Comparison of ENCODE assay signal across 9 mouse cellular contexts in genomic region chr16:20805086-20805485, GRCm38 (mm10).
DNase-seq lines count a peak whose midpoint lies in the region; ATAC-seq and TF ChIP-seq lines count a peak whose summit lies in the region.
"Had no signal": no experiment of that assay in that cellular context is flagged by ENCODE, and none has a peak within 500 bp of the region (broad histone marks: within the 10 kb centered on the region; RNA-seq: fewer than 3 reads in every experiment).

No protein-coding gene starts in this region.

- H3K79me2 ChIP-seq in MEL (ENCODE audit: control insufficient read depth, insufficient read depth, low read length, poor library complexity) (no peaks in the 10 kb centered on the region), macrophage (ENCODE audit: inconsistent target) (no peaks in the 10 kb centered on the region)

- peaks cover 10% of the 10 kb centered on the region; the same call in 1 of the 2 replicates for H3K4me1 ChIP-seq in heart, embryonic 11.5 days (ENCODE audit: control insufficient read depth, insufficient read depth, low read length)
- peaks cover 16 to 60% of the 10 kb centered on the region in 2 experiments for H3K4me1 ChIP-seq in MEL (ENCODE audit: control insufficient read depth in 1 of 2, insufficient read depth in 2 of 2, low read length in 2 of 2)
- H3K4me1 ChIP-seq in forebrain, embryonic 16.5 days (replicated peaks; ENCODE audit: control insufficient read depth, insufficient read depth, low read length) = peaks cover 4% of the 10 kb centered on the region; the same call in 1 of the 2 replicates

- H3K27ac ChIP-seq in heart, embryonic 11.5 days (ENCODE audit: low read depth, low read length) = no peak overlapping the region
- H3K27ac ChIP-seq in MEL (ENCODE audit: control insufficient read depth, low read depth, low read length) (no peak overlapping the region; the same call in 1 of the 2 replicates), macrophage (no peak overlapping the region)
- no peak overlapping the region for H3K27ac ChIP-seq in forebrain, embryonic 16.5 days (ENCODE audit: low read length)

- no peak for TF ChIP-seq POLR2A in MEL (IDR thresholded peaks at IDR 0.05; ENCODE audit: control insufficient read depth in 1 of 2, insufficient read depth in 1 of 2, low read depth in 1 of 2, low read length in 2 of 2, poor library complexity in 1 of 2)

- H3K27me3 ChIP-seq in heart, embryonic 11.5 days (ENCODE audit: control insufficient read depth, insufficient read depth, low read length) = no peaks in the 10 kb centered on the region
- H3K27me3 ChIP-seq in MEL (ENCODE audit: control insufficient read depth in 1 of 2, insufficient read depth in 2 of 2, low read length in 2 of 2) = no peaks in the 10 kb centered on the region
- no peaks in the 10 kb centered on the region for H3K27me3 ChIP-seq in forebrain, embryonic 16.5 days (replicated peaks; ENCODE audit: control insufficient read depth, insufficient read depth, low read length)

- H3K9me3 ChIP-seq in heart, embryonic 11.5 days (replicated peaks; ENCODE audit: control insufficient read depth, low read length) = no peaks in the 10 kb centered on the region
- H3K9me3 ChIP-seq in MEL (replicated peaks; ENCODE audit: insufficient read depth, low read length) = no peaks in the 10 kb centered on the region
- H3K9me3 ChIP-seq in forebrain, embryonic 16.5 days (ENCODE audit: control insufficient read depth, low read length) = no peaks in the 10 kb centered on the region
- H3K9me3 ChIP-seq: G1E had no signal

- no peak for ATAC-seq in heart, embryonic 11.5 days (replicated peaks; ENCODE audit: insufficient number of reproducible peaks, low FRiP score, low TSS enrichment)
- ATAC-seq in forebrain, embryonic 16.5 days = peak; percentile 51

- no peak for TF ChIP-seq EP300 in MEL (IDR thresholded peaks at IDR 0.05; ENCODE audit: low read depth in 1 of 2, low read length in 2 of 2)

- H3K4me3 ChIP-seq in heart, embryonic 11.5 days (ENCODE audit: low read depth, low read length) = no peak overlapping the region
- H3K4me3 ChIP-seq in MEL (ENCODE audit: control insufficient read depth in 1 of 2, insufficient read depth in 1 of 2, low read depth in 2 of 2, low read length in 2 of 2) = peak overlapping the region in 1 of 2 experiments; percentile 66; a peak in 3 of 4 replicates
- peak overlapping the region; percentile 46; the same call in 1 of the 2 replicates for H3K4me3 ChIP-seq in forebrain, embryonic 16.5 days (replicated peaks; ENCODE audit: low read length)
- 0 out of 2 replicates have a peak overlapping the region, but pooled peaks have one; percentile 26 for H3K4me3 ChIP-seq in macrophage (ENCODE audit: inconsistent target)

- TF ChIP-seq CTCF in MEL (IDR thresholded peaks at IDR 0.05 in 2 of 3, conservative IDR thresholded peaks at IDR 0.05 in 1 of 3; ENCODE audit: control insufficient read depth in 1 of 3, insufficient read depth in 1 of 3, low read depth in 2 of 3, low read length in 3 of 3, poor library complexity in 1 of 3, severe bottlenecking in 1 of 3) = no peak

- 20% methylated on average over 6 of the region's 6 CpGs for WGBS in heart, embryonic 11.5 days (ENCODE audit: insufficient replicate concordance)
- 9% methylated on average over 6 of the region's 6 CpGs for WGBS in forebrain, embryonic 16.5 days
- 49% methylated on average over 6 of the region's 6 CpGs for WGBS in macrophage (ENCODE audit: missing documents)

- no peaks in the 10 kb centered on the region for H3K36me3 ChIP-seq in heart, embryonic 11.5 days (ENCODE audit: control insufficient read depth, insufficient read depth, low read length)
- H3K36me3 ChIP-seq in MEL (ENCODE audit: control insufficient read depth in 1 of 2, insufficient read depth in 2 of 2, low read length in 2 of 2) = peaks cover 0 to 41% of the 10 kb centered on the region in 2 experiments; a peak in 2 of 4 replicates
- H3K36me3 ChIP-seq in forebrain, embryonic 16.5 days (ENCODE audit: control insufficient read depth, insufficient read depth) = no peaks in the 10 kb centered on the region
- no peaks in the 10 kb centered on the region for H3K36me3 ChIP-seq in macrophage (ENCODE audit: inconsistent target)
- H3K36me3 ChIP-seq: G1E had no signal

- DNase-seq in heart, adult 8-10 months (ENCODE audit: low spot score) = no peak
- DNase-seq in MEL (ENCODE audit: low read depth, low spot score) = no peak
- DNase-seq in adrenal gland, adult 18-20 months (ENCODE audit: low spot score in 2 of 2) = no peak
- DNase-seq in layer of hippocampus, adult 11-12 months (ENCODE audit: low spot score) = no peak
- DNase-seq in c-Kit-positive CD71-positive TER-119-positive erythroid progenitor cells, embryonic 14.5 days (ENCODE audit: low spot score) = no peak

- H3K9ac ChIP-seq in heart, embryonic 11.5 days (ENCODE audit: low read depth, low read length) = 0 out of 2 replicates have a peak overlapping the region, but pooled peaks have one; percentile 49
- H3K9ac ChIP-seq in MEL (ENCODE audit: control insufficient read depth, low read depth, low read length, poor library complexity, severe bottlenecking) = peak overlapping the region; percentile 36
- no peak overlapping the region for H3K9ac ChIP-seq in forebrain, embryonic 16.5 days (replicated peaks; ENCODE audit: low read depth, low read length)

- no peak for TF ChIP-seq RAD21 in MEL (IDR thresholded peaks at IDR 0.05; ENCODE audit: low read depth, low read length)

- peak overlapping the region; percentile 72 for H3K4me2 ChIP-seq in heart, embryonic 11.5 days
- peak overlapping the region; percentile 66 for H3K4me2 ChIP-seq in forebrain, embryonic 16.5 days (ENCODE audit: low read length)

TF ChIP-seq in MEL, 35 proteins besides CTCF, POLR2A, EP300 and RAD21:
- TF ChIP-seq GABPA (IDR thresholded peaks at IDR 0.05; ENCODE audit: low read depth, low read length) (no peak), GATA1 (IDR thresholded peaks at IDR 0.05; ENCODE audit: low read depth, low read length) (no peak), MEF2A (IDR thresholded peaks at IDR 0.05; ENCODE audit: extremely low read depth, insufficient replicate concordance, low read depth, low read length, poor library complexity, severe bottlenecking) (no peak), RCOR1 (IDR thresholded peaks at IDR 0.05; ENCODE audit: low read depth, low read length) (no peak), ZKSCAN1 (IDR thresholded peaks at IDR 0.05; ENCODE audit: low read depth, low read length) (no peak), MXI1 (IDR thresholded peaks at IDR 0.05; ENCODE audit: low read depth, low read length) (no peak), MAFK (IDR thresholded peaks at IDR 0.05; ENCODE audit: borderline replicate concordance, low read depth, low read length) (no peak), BHLHE40 (IDR thresholded peaks at IDR 0.05; ENCODE audit: borderline replicate concordance, low read depth, low read length) (no peak), NELFE (IDR thresholded peaks at IDR 0.05; ENCODE audit: low read depth, low read length) (no peak), KAT2A (conservative IDR thresholded peaks at IDR 0.05; ENCODE audit: low read depth, low read length) (no peak), USF2 (IDR thresholded peaks at IDR 0.05; ENCODE audit: borderline replicate concordance in 1 of 2, insufficient read depth in 1 of 2, low read depth in 1 of 2, low read length in 2 of 2) (no peak), USF1 (IDR thresholded peaks at IDR 0.05; ENCODE audit: low read depth, low read length) (no peak), SIN3A (IDR thresholded peaks at IDR 0.05; ENCODE audit: low read length) (no peak; the same call in 1 of the 2 replicates), JUND (IDR thresholded peaks at IDR 0.05; ENCODE audit: low read depth, low read length) (no peak), CHD2 (IDR thresholded peaks at IDR 0.05; ENCODE audit: low read length) (no peak), POLR2AphosphoS5 (IDR thresholded peaks at IDR 0.05; ENCODE audit: borderline replicate concordance, low read depth, low read length) (no peak), ZMIZ1 (IDR thresholded peaks at IDR 0.05; ENCODE audit: low read depth, low read length) (no peak), E2F4 (IDR thresholded peaks at IDR 0.05; ENCODE audit: borderline replicate concordance, low read depth, low read length) (no peak), HCFC1 (IDR thresholded peaks at IDR 0.05; ENCODE audit: low read depth, low read length) (no peak)
